In genomic region chr9:122309013-122309980, GRCm38 (mm10) we compare ENCODE assay signal across 13 mouse cellular contexts. TPM values are rescaled to one million over a fixed set of nuclear protein-coding genes. Genes with fewer than 3 reads are reported as not detected.
DNase-seq lines count a peak whose midpoint lies in the region; ATAC-seq lines count a peak whose summit lies in the region.
"Had no signal": no experiment of that assay in that cellular context is flagged by ENCODE, and none has a peak within 500 bp of the region (broad histone marks: within the 10 kb centered on the region; RNA-seq: fewer than 3 reads in every experiment).

No protein-coding gene starts in this region.

- peak; percentile 31 for ATAC-seq in erythroid progenitor cell, adult 5-6 weeks (replicated peaks; ENCODE audit: low FRiP score, poor library complexity, severe bottlenecking)
- ATAC-seq in liver, embryonic 15.5 days (ENCODE audit: insufficient read depth) = 0 out of 2 replicates have a peak, but pooled peaks have one; percentile 13
- peak; percentile 73; the same call in 1 of the 2 replicates for ATAC-seq in stomach, embryonic 16.5 days (ENCODE audit: insufficient read depth, low FRiP score)
- no peak for ATAC-seq in forebrain, embryonic 13.5 days

- peak; percentile 16 for DNase-seq in kidney, postnatal 14 days
- no peak for DNase-seq in kidney, adult 8-10 months
- DNase-seq in left cerebral cortex, postnatal 14 days (ENCODE audit: low spot score in 2 of 2) = no peak
- DNase-seq in T-cell, adult 2 months (ENCODE audit: low spot score) = no peak
- DNase-seq: cerebellum, postnatal 14 days; thymus, adult 18-20 months had no signal

- 0 out of 2 replicates have a peak, but pooled peaks cover 11% of the 10 kb centered on the region for H3K27me3 ChIP-seq in liver, embryonic 15.5 days
- no peaks in the 10 kb centered on the region for H3K27me3 ChIP-seq in stomach, embryonic 16.5 days (ENCODE audit: control insufficient read depth, insufficient read depth, low read length)
- no peaks in the 10 kb centered on the region for H3K27me3 ChIP-seq in forebrain, embryonic 13.5 days
- H3K27me3 ChIP-seq: limb, embryonic 15.5 days; neural tube, embryonic 15.5 days had no signal

- no peaks in the 10 kb centered on the region for H3K36me3 ChIP-seq in liver, embryonic 15.5 days (replicated peaks)
- H3K36me3 ChIP-seq in stomach, embryonic 16.5 days (ENCODE audit: control insufficient read depth, insufficient read depth, low read length) = no peaks in the 10 kb centered on the region
- H3K36me3 ChIP-seq in forebrain, embryonic 13.5 days (ENCODE audit: poor library complexity, severe bottlenecking) = no peaks in the 10 kb centered on the region
- H3K36me3 ChIP-seq: limb, embryonic 15.5 days; neural tube, embryonic 15.5 days had no signal

- intact Hi-C loops in left cerebral cortex, postnatal 14 days (cut with DNase I) = loop anchor here (5.0 kb wide), 1 partner anchor 37 kb away; no protein-coding TSS in a partner anchor

- 0 out of 2 replicates have a peak overlapping the region, but pooled peaks have one; percentile 0 for H3K4me2 ChIP-seq in liver, embryonic 15.5 days
- H3K4me2 ChIP-seq in stomach, embryonic 16.5 days (ENCODE audit: low read depth, low read length) = no peak overlapping the region
- no peak overlapping the region for H3K4me2 ChIP-seq in forebrain, embryonic 13.5 days

- WGBS in liver, embryonic 15.5 days (ENCODE audit: insufficient replicate concordance) = 28% methylated on average over 14 of the region's 14 CpGs
- 58% methylated on average over 14 of the region's 14 CpGs for WGBS in stomach, embryonic 16.5 days
- WGBS in forebrain, embryonic 13.5 days = 80% methylated on average over 14 of the region's 14 CpGs

- H3K9ac ChIP-seq in liver, embryonic 15.5 days = no peak overlapping the region
- peak overlapping the region; percentile 48 for H3K9ac ChIP-seq in stomach, embryonic 16.5 days (ENCODE audit: low read length)
- no peak overlapping the region for H3K9ac ChIP-seq in forebrain, embryonic 13.5 days
- H3K9ac ChIP-seq: limb, embryonic 15.5 days; neural tube, embryonic 15.5 days had no signal

- H3K4me1 ChIP-seq in liver, embryonic 15.5 days (replicated peaks) = peaks cover 33% of the 10 kb centered on the region
- H3K4me1 ChIP-seq in stomach, embryonic 16.5 days (ENCODE audit: control insufficient read depth, insufficient read depth, low read length) = peaks cover 9% of the 10 kb centered on the region; the same call in 1 of the 2 replicates
- peaks cover 7% of the 10 kb centered on the region; the same call in 1 of the 2 replicates for H3K4me1 ChIP-seq in forebrain, embryonic 13.5 days

- H3K9me3 ChIP-seq in liver, embryonic 15.5 days (replicated peaks) = no peaks in the 10 kb centered on the region
- H3K9me3 ChIP-seq in stomach, embryonic 16.5 days (replicated peaks; ENCODE audit: control insufficient read depth, low read length) = no peaks in the 10 kb centered on the region
- H3K9me3 ChIP-seq in forebrain, embryonic 13.5 days (replicated peaks) = no peaks in the 10 kb centered on the region
- H3K9me3 ChIP-seq: limb, embryonic 15.5 days; neural tube, embryonic 15.5 days had no signal

- H3K27ac ChIP-seq in liver, embryonic 15.5 days (replicated peaks) = no peak overlapping the region
- H3K27ac ChIP-seq in stomach, embryonic 16.5 days (ENCODE audit: low read length) = peak overlapping the region; percentile 64
- H3K27ac ChIP-seq in forebrain, embryonic 13.5 days = no peak overlapping the region
- H3K27ac ChIP-seq: kidney, postnatal 0 days; limb, embryonic 15.5 days; neural tube, embryonic 15.5 days had no signal

- H3K4me3 ChIP-seq in liver, embryonic 15.5 days (replicated peaks) = no peak overlapping the region
- H3K4me3 ChIP-seq in stomach, embryonic 16.5 days (replicated peaks; ENCODE audit: low read length) = no peak overlapping the region
- no peak overlapping the region for H3K4me3 ChIP-seq in forebrain, embryonic 13.5 days

RNA-seq across cellular contexts. Expression of gene Ano10, which starts 15.1 kb away (rescaled TPM):
- 7.9 and 28.1 TPM in 2 replicates for total RNA-seq in erythroid progenitor cell, adult 5-6 weeks (2015; ENCODE audit: low replicate concordance)
- total RNA-seq in erythroid progenitor cell, adult 5-6 weeks (2017; ENCODE audit: low replicate concordance) = 3.1 and 5.1 TPM in 2 replicates
- polyA plus RNA-seq in liver, embryonic 15.5 days (2015; fragmentation: Nextera tagmentation; extraction: Ambion mirVana) = 13.7 and 16.5 TPM in 2 replicates
- 38.6 and 45.0 TPM in 2 replicates for polyA plus RNA-seq in stomach, embryonic 16.5 days (2015; fragmentation: Nextera tagmentation; extraction: Ambion mirVana)
- total RNA-seq in left cerebral cortex, postnatal 14 days (2021) = 10 to 100 TPM; 28.5 to 34.2 TPM
- polyA plus RNA-seq in forebrain, embryonic 13.5 days (2015; fragmentation: Nextera tagmentation; extraction: Ambion mirVana) = 29.5 and 36.5 TPM in 2 replicates

RNA-seq across cellular contexts. Expression of gene Abhd5, which starts 42.1 kb away (rescaled TPM):
- 49.9 and 50.5 TPM in 2 replicates for total RNA-seq in erythroid progenitor cell, adult 5-6 weeks (2015; ENCODE audit: low replicate concordance)
- total RNA-seq in erythroid progenitor cell, adult 5-6 weeks (2017; ENCODE audit: low replicate concordance) = 48.6 and 49.9 TPM in 2 replicates
- polyA plus RNA-seq in liver, embryonic 15.5 days (2015; fragmentation: Nextera tagmentation; extraction: Ambion mirVana) = 24.6 and 27.0 TPM in 2 replicates
- 27.8 and 31.8 TPM in 2 replicates for polyA plus RNA-seq in stomach, embryonic 16.5 days (2015; fragmentation: Nextera tagmentation; extraction: Ambion mirVana)
- total RNA-seq in left cerebral cortex, postnatal 14 days (2021) = 10 to 100 TPM; 28.4 to 30.3 TPM
- polyA plus RNA-seq in forebrain, embryonic 13.5 days (2015; fragmentation: Nextera tagmentation; extraction: Ambion mirVana) = 15.9 and 20.7 TPM in 2 replicates
